Mouse (Mus musculus) heart, embryonic 16.5 days (tissue): ENCODE results near the gene Wdr92. TPM values are rescaled to one million over a fixed set of nuclear protein-coding genes. Genes with fewer than 3 reads are reported as not detected.

Experiments used
- ATAC-seq: fragments of 200-750 bp; cut with Nextera tagmentation; replicated peaks from 2 replicates; pipeline ENCODE4 v1.8.0; 2017; ENCODE audit warnings: moderate number of reproducible peaks; ENCODE audit not compliant: insufficient read depth, low FRiP score; ENCODE audit errors: extremely low read depth
- H3K27ac ChIP-seq: fragments of 300-500 bp; sonication (generic); 2 replicates; pipeline ENCODE4 v1.5.1; 2014; ENCODE audit warnings: mild to moderate bottlenecking, low read length, control low read depth, moderate library complexity
- H3K27me3 ChIP-seq: fragments of 300-500 bp; sonication (generic); 2 replicates; pipeline ENCODE4 v1.6.1; 2014; ENCODE audit warnings: low read length, mixed read lengths; ENCODE audit not compliant: control insufficient read depth, insufficient read depth
- H3K36me3 ChIP-seq: fragments of 300-500 bp; sonication (generic); 2 replicates; pipeline ENCODE4 v1.6.1; 2014; ENCODE audit not compliant: control insufficient read depth, insufficient read depth
- H3K4me1 ChIP-seq: fragments of 300-500 bp; sonication (generic); 2 replicates; pipeline ENCODE4 v1.6.1; 2014; ENCODE audit warnings: low read length, mixed read lengths; ENCODE audit not compliant: control insufficient read depth, insufficient read depth
- H3K4me2 ChIP-seq: fragments of 300-500 bp; sonication (generic); 2 replicates; pipeline ENCODE4 v1.6.1; 2014; ENCODE audit warnings: low read depth, mild to moderate bottlenecking, control low read depth, low read length
- H3K4me3 ChIP-seq: fragments of 300-500 bp; sonication (generic); 2 replicates; pipeline ENCODE4 v1.5.1; 2014; ENCODE audit warnings: mild to moderate bottlenecking, control low read depth, low read length
- H3K9ac ChIP-seq: fragments of 300-500 bp; sonication (generic); 2 replicates; pipeline ENCODE4 v1.6.1; 2014; ENCODE audit warnings: low read length, control low read depth
- H3K9me3 ChIP-seq: fragments of 300-500 bp; sonication (generic); replicated peaks from 2 replicates; pipeline ENCODE4 v1.6.1; 2016; ENCODE audit warnings: low read length; ENCODE audit not compliant: control insufficient read depth
- WGBS: fragments of 180-500 bp; shearing (Covaris S2); extraction: QIAGEN DNeasy Blood & Tissue Kit; methylation state at CpG from one replicate; pipeline ENCODE4 v1.1.7; 2014; 5-methylcytosine and 5-hydroxymethylcytosine counted together
- polyA plus RNA-seq: library from polyadenylated mRNA; unstranded; fragments of >200 nt; fragmentation: Nextera tagmentation; extraction: Ambion mirVana; gene quantifications from 2 replicates; pipeline ENCODE4 v1.2.1, GENCODE M21; 2015

Gene Wdr92
- polyA plus RNA-seq, 1 experiment from 2014 or later: 23.2 TPM

GRCm38 (mm10) chr11:17268801-17269200, 86.9 kb downstream of the Wdr92 start:
- Histone ChIP-seq H3K27ac (no peak overlapping the region), H3K9ac (no peak overlapping the region), H3K27me3 (no peaks in the 10 kb centered on the region), H3K9me3 (no peaks in the 10 kb centered on the region), H3K36me3 (peaks cover 13% of the 10 kb centered on the region), H3K4me3 (no peak overlapping the region), H3K4me2 (no peak overlapping the region), H3K4me1 (no peaks in the 10 kb centered on the region)
- ATAC-seq: no peak
- 82% methylated on average over 1 of the region's 1 CpGs for WGBS

DNA sequence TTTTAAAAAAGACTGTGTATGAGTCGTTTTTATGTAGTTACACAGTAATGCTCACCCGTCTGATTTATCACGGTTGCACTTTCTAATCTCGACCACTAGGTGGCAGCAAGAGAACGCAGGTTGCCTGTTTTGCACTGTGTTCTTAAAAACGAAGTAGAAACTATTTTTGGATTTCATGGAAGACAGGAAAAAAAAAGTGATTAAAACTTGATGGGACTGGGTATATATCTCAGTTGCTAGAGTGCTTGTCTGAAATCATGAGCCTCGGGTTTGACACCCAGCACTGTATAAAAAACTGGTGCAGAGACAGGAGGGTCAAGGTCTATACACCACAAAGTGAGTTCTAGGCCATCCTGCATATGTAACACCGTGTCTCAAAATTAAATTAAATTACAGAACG, 98.1 kb downstream of the Wdr92 start:
- no peak overlapping the region for H3K4me3 ChIP-seq
- H3K4me2 ChIP-seq: no peak overlapping the region
- H3K27me3 ChIP-seq: no peaks in the 10 kb centered on the region
- no peaks in the 10 kb centered on the region for H3K36me3 ChIP-seq
- H3K9me3 ChIP-seq: no peaks in the 10 kb centered on the region
- H3K9ac ChIP-seq: no peak overlapping the region
- WGBS: 11% methylated on average over 9 of the region's 9 CpGs
- no peak; the same call in 1 of the 2 replicates for ATAC-seq
- H3K4me1 ChIP-seq: no peaks in the 10 kb centered on the region
- no peak overlapping the region for H3K27ac ChIP-seq

Other genes starting within 250 kb of the Wdr92 start
- gene Fbxo48, start 230.7 kb upstream of the Wdr92 start, polyA plus RNA-seq: 0.88 and 0.95 TPM in 2 replicates
- gene Cnrip1, start 130.5 kb upstream of the Wdr92 start, polyA plus RNA-seq: 11.2 and 12.3 TPM in 2 replicates
- gene Plek, start 129.7 kb upstream of the Wdr92 start, polyA plus RNA-seq: 2.3 and 3.0 TPM in 2 replicates
- 73.5 and 86.5 TPM in 2 replicates for gene Ppp3r1, start 22.8 kb upstream of the Wdr92 start, polyA plus RNA-seq
- gene Pno1, start 29.5 kb downstream of the Wdr92 start, polyA plus RNA-seq: 43.4 and 51.6 TPM in 2 replicates
- gene C1d, start 75.5 kb downstream of the Wdr92 start, polyA plus RNA-seq: 59.3 and 70.6 TPM in 2 replicates